8 mouse cellular contexts compared by ENCODE assay signal in the genomic region with DNA sequence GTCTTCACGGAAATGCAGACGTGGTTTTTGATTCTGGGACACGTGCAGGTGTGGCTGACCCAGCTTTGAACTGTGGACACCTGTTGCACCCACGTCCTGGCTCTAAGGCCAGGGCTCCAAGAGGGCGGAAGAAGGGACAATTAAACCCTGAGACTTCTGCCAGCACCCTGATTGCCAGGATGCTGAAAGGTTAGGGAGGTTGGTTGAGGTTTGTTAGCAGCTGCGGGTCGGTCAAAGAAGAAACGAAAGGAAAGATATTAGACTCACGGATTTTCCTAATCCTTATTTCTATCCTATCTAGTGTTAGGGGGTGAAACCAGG. TPM values are rescaled to one million over a fixed set of nuclear protein-coding genes. Genes with fewer than 3 reads are reported as not detected.
DNase-seq lines count a peak whose midpoint lies in the region; ATAC-seq and TF ChIP-seq lines count a peak whose summit lies in the region.

No protein-coding gene starts in this region.

- peak overlapping the region; percentile 84 for H3K4me2 ChIP-seq in heart, embryonic 14.5 days (ENCODE audit: low read length)
- H3K4me2 ChIP-seq in hindbrain, postnatal 0 days (ENCODE audit: low read depth, low read length), result peak overlapping the region; percentile 69
- H3K4me2 ChIP-seq in midbrain, embryonic 16.5 days (ENCODE audit: low read length), result peak overlapping the region; percentile 67

- no peak overlapping the region for H3K27ac ChIP-seq in heart, embryonic 14.5 days (replicated peaks in 1 of 2; ENCODE audit: control insufficient read depth in 1 of 2, insufficient read depth in 1 of 2, low read depth in 2 of 2, low read length in 2 of 2)
- H3K27ac ChIP-seq in hindbrain, postnatal 0 days, result no peak overlapping the region
- H3K27ac ChIP-seq in midbrain, embryonic 16.5 days (ENCODE audit: low read length), result no peak overlapping the region

- intact Hi-C loops in heart, postnatal 25 days (cut with DNase I), result no loop called here

- no peaks in the 10 kb centered on the region for H3K36me3 ChIP-seq in heart, embryonic 14.5 days (ENCODE audit: control insufficient read depth, insufficient read depth, low read length)
- H3K36me3 ChIP-seq in hindbrain, postnatal 0 days (ENCODE audit: insufficient read depth, low read length), result no peaks in the 10 kb centered on the region
- no peaks in the 10 kb centered on the region for H3K36me3 ChIP-seq in midbrain, embryonic 16.5 days (ENCODE audit: control insufficient read depth, insufficient read depth, low read length)

- no peak for DNase-seq in heart, postnatal 25 days (ENCODE audit: low spot score)
- peak; percentile 31 for DNase-seq in T-cell, adult 2 months (ENCODE audit: low spot score)
- DNase-seq in hindbrain, postnatal 0 days (ENCODE audit: low spot score), result no peak
- DNase-seq in layer of hippocampus, adult 8-10 months (ENCODE audit: low spot score in 2 of 2), result no peak
- DNase-seq in adrenal gland, adult 8-10 months, result no peak
- no peak for DNase-seq in layer of hippocampus, postnatal 36 days

- H3K9me3 ChIP-seq in heart, embryonic 14.5 days (ENCODE audit: control insufficient read depth, low read length), result no peaks in the 10 kb centered on the region
- no peaks in the 10 kb centered on the region for H3K9me3 ChIP-seq in hindbrain, postnatal 0 days (ENCODE audit: low read length)
- H3K9me3 ChIP-seq in midbrain, embryonic 16.5 days (replicated peaks; ENCODE audit: control insufficient read depth, low read length, poor library complexity, severe bottlenecking), result no peaks in the 10 kb centered on the region

- peaks cover 5 to 11% of the 10 kb centered on the region in 2 experiments; a peak in 3 of 4 replicates for H3K4me1 ChIP-seq in heart, embryonic 14.5 days (ENCODE audit: control insufficient read depth in 2 of 2, insufficient read depth in 2 of 2, low read length in 2 of 2)
- no peaks in the 10 kb centered on the region for H3K4me1 ChIP-seq in hindbrain, postnatal 0 days (ENCODE audit: insufficient read depth, low read length)
- peaks cover 9% of the 10 kb centered on the region; the same call in 1 of the 2 replicates for H3K4me1 ChIP-seq in midbrain, embryonic 16.5 days (ENCODE audit: control insufficient read depth, insufficient read depth, low read length)

- H3K9ac ChIP-seq in heart, embryonic 14.5 days (ENCODE audit: low read length), result peak overlapping the region; percentile 65; the same call in 1 of the 2 replicates
- no peak overlapping the region for H3K9ac ChIP-seq in hindbrain, postnatal 0 days (replicated peaks; ENCODE audit: low read length)
- H3K9ac ChIP-seq in midbrain, embryonic 16.5 days (ENCODE audit: low read depth, low read length), result no peak overlapping the region

- TF ChIP-seq CTCF in hindbrain, postnatal 0 days (IDR thresholded peaks at IDR 0.05; ENCODE audit: low read depth), result no peak

- peaks cover 69% of the 10 kb centered on the region for H3K27me3 ChIP-seq in heart, embryonic 14.5 days (ENCODE audit: control insufficient read depth, insufficient read depth, low read length)
- peaks cover 9% of the 10 kb centered on the region; the same call in 1 of the 2 replicates for H3K27me3 ChIP-seq in hindbrain, postnatal 0 days (ENCODE audit: insufficient read depth, low read length)
- peaks cover 21% of the 10 kb centered on the region for H3K27me3 ChIP-seq in midbrain, embryonic 16.5 days (ENCODE audit: control insufficient read depth, insufficient read depth, low read depth, low read length)

- H3K4me3 ChIP-seq in heart, embryonic 14.5 days (ENCODE audit: control insufficient read depth in 1 of 2, insufficient read depth in 1 of 2, low read depth in 1 of 2, low read length in 2 of 2), result peak overlapping the region; percentile 35 to 45
- H3K4me3 ChIP-seq in hindbrain, postnatal 0 days (ENCODE audit: low read length), result peak overlapping the region; percentile 42
- H3K4me3 ChIP-seq in midbrain, embryonic 16.5 days (ENCODE audit: low read depth, low read length), result peak overlapping the region; percentile 45

- WGBS in heart, embryonic 14.5 days, result 22% methylated on average over 9 of the region's 9 CpGs
- 37% methylated on average over 9 of the region's 9 CpGs for WGBS in hindbrain, postnatal 0 days
- 33% methylated on average over 9 of the region's 9 CpGs for WGBS in midbrain, embryonic 16.5 days

- ATAC-seq in heart, embryonic 14.5 days (ENCODE audit: insufficient number of reproducible peaks, insufficient read depth, low FRiP score, low read depth), result no peak
- no peak for ATAC-seq in hindbrain, postnatal 0 days
- no peak for ATAC-seq in midbrain, embryonic 16.5 days

RNA-seq across cellular contexts. Expression of a gene that starts 2.0 kb away (rescaled TPM):
- polyA plus RNA-seq in heart, embryonic 14.5 days (2014; fragmentation: Nextera tagmentation; extraction: Ambion mirVana), result 0.40 and 0.61 TPM in 2 replicates
- total RNA-seq in heart, postnatal 25 days (2021), result 1 to 10 TPM; 1.4 to 1.8 TPM
- total RNA-seq in hindbrain, postnatal 0 days (2014; rRNA removed), result 1.6 TPM in 1 of 2 replicates, not detected in the other
- polyA plus RNA-seq in hindbrain, postnatal 0 days (2015; fragmentation: Nextera tagmentation; extraction: Ambion mirVana), result 1.2 and 1.8 TPM in 2 replicates
- 0.48 and 0.62 TPM in 2 replicates for polyA plus RNA-seq in midbrain, embryonic 16.5 days (2015; fragmentation: Nextera tagmentation; extraction: Ambion mirVana)
- 1 to 10 TPM in 1 of 4 experiments, under 1 TPM in 3; 0.53 to 1.4 (median 0.71) TPM for total RNA-seq in layer of hippocampus, adult 8-10 months (2022)
- total RNA-seq in adrenal gland, adult 8-10 months (2022), result 10 to 100 TPM in 1 of 4 experiments, 1 to 10 TPM in 3; 1.3 to 10.3 (median 4.5) TPM
- total RNA-seq in layer of hippocampus, postnatal 36 days (2021), result under 1 TPM in 1 of 2 experiments, not detected in 1; 0.30 TPM

RNA-seq across cellular contexts. Expression of a gene that starts 5.5 kb away (rescaled TPM):
- polyA plus RNA-seq in heart, embryonic 14.5 days (2014; fragmentation: Nextera tagmentation; extraction: Ambion mirVana), result not detected in 2 replicates
- total RNA-seq in heart, postnatal 25 days (2021), result under 1 TPM; 0.56 to 0.60 TPM
- total RNA-seq in hindbrain, postnatal 0 days (2014; rRNA removed), result 0.18 and 0.52 TPM in 2 replicates
- polyA plus RNA-seq in hindbrain, postnatal 0 days (2015; fragmentation: Nextera tagmentation; extraction: Ambion mirVana), result 0.09 TPM in 1 of 2 replicates, not detected in the other
- polyA plus RNA-seq in midbrain, embryonic 16.5 days (2015; fragmentation: Nextera tagmentation; extraction: Ambion mirVana), result not detected in 2 replicates
- under 1 TPM in 1 of 4 experiments, not detected in 3; 0.29 TPM for total RNA-seq in layer of hippocampus, adult 8-10 months (2022)
- 1 to 10 TPM in 2 of 4 experiments, under 1 TPM in 2; 0.56 to 2.2 (median 0.89) TPM for total RNA-seq in adrenal gland, adult 8-10 months (2022)
- total RNA-seq in layer of hippocampus, postnatal 36 days (2021), result not detected

RNA-seq across cellular contexts. Expression of a gene that starts 8.0 kb away (rescaled TPM):
- polyA plus RNA-seq in heart, embryonic 14.5 days (2014; fragmentation: Nextera tagmentation; extraction: Ambion mirVana), result 9.5 and 11.2 TPM in 2 replicates
- total RNA-seq in heart, postnatal 25 days (2021), result 1 to 10 TPM; 2.7 to 5.3 TPM
- total RNA-seq in hindbrain, postnatal 0 days (2014; rRNA removed), result 10.8 and 25.0 TPM in 2 replicates
- polyA plus RNA-seq in hindbrain, postnatal 0 days (2015; fragmentation: Nextera tagmentation; extraction: Ambion mirVana), result 8.0 and 8.7 TPM in 2 replicates
- polyA plus RNA-seq in midbrain, embryonic 16.5 days (2015; fragmentation: Nextera tagmentation; extraction: Ambion mirVana), result 4.7 and 5.9 TPM in 2 replicates
- total RNA-seq in layer of hippocampus, adult 8-10 months (2022), result 10 to 100 TPM in 1 of 4 experiments, 1 to 10 TPM in 3; 5.0 to 13.2 (median 7.1) TPM
- 10 to 100 TPM in 1 of 4 experiments, 1 to 10 TPM in 3; 4.7 to 11.3 (median 8.2) TPM for total RNA-seq in adrenal gland, adult 8-10 months (2022)
- 1 to 10 TPM; 7.1 to 7.7 TPM for total RNA-seq in layer of hippocampus, postnatal 36 days (2021)

RNA-seq across cellular contexts. Expression of a gene that starts 8.9 kb away (rescaled TPM):
- polyA plus RNA-seq in heart, embryonic 14.5 days (2014; fragmentation: Nextera tagmentation; extraction: Ambion mirVana), result not detected in 2 replicates
- total RNA-seq in heart, postnatal 25 days (2021), result not detected
- 0.47 TPM in 1 of 2 replicates, not detected in the other for total RNA-seq in hindbrain, postnatal 0 days (2014; rRNA removed)
- 0.85 and 1.3 TPM in 2 replicates for polyA plus RNA-seq in hindbrain, postnatal 0 days (2015; fragmentation: Nextera tagmentation; extraction: Ambion mirVana)
- 0.45 and 1.1 TPM in 2 replicates for polyA plus RNA-seq in midbrain, embryonic 16.5 days (2015; fragmentation: Nextera tagmentation; extraction: Ambion mirVana)
- under 1 TPM; 0.32 to 0.89 (median 0.67) TPM for total RNA-seq in layer of hippocampus, adult 8-10 months (2022)
- 1 to 10 TPM in 1 of 4 experiments, under 1 TPM in 3; 0.28 to 1.1 (median 0.63) TPM for total RNA-seq in adrenal gland, adult 8-10 months (2022)
- total RNA-seq in layer of hippocampus, postnatal 36 days (2021), result under 1 TPM; 0.28 to 0.42 TPM

RNA-seq across cellular contexts. Expression of a gene that starts 20.4 kb away (rescaled TPM):
- 7.4 and 9.4 TPM in 2 replicates for polyA plus RNA-seq in heart, embryonic 14.5 days (2014; fragmentation: Nextera tagmentation; extraction: Ambion mirVana)
- 1 to 10 TPM; 2.3 to 3.5 TPM for total RNA-seq in heart, postnatal 25 days (2021)
- 0.21 and 2.4 TPM in 2 replicates for total RNA-seq in hindbrain, postnatal 0 days (2014; rRNA removed)
- polyA plus RNA-seq in hindbrain, postnatal 0 days (2015; fragmentation: Nextera tagmentation; extraction: Ambion mirVana), result 9.5 and 10.9 TPM in 2 replicates
- polyA plus RNA-seq in midbrain, embryonic 16.5 days (2015; fragmentation: Nextera tagmentation; extraction: Ambion mirVana), result 6.2 and 6.9 TPM in 2 replicates
- total RNA-seq in layer of hippocampus, adult 8-10 months (2022), result 10 to 100 TPM in 2 of 4 experiments, 1 to 10 TPM in 2; 6.3 to 45.4 (median 25.7) TPM
- 10 to 100 TPM in 2 of 4 experiments, 1 to 10 TPM in 2; 5.5 to 14.5 (median 10.5) TPM for total RNA-seq in adrenal gland, adult 8-10 months (2022)
- total RNA-seq in layer of hippocampus, postnatal 36 days (2021), result 10 to 100 TPM; 10.1 to 10.9 TPM
